Mouse (Mus musculus) liver, embryonic 14.5 days (tissue): ENCODE data around the gene Mtmr6. TPM values are rescaled to one million over a fixed set of nuclear protein-coding genes. Genes with fewer than 3 reads are reported as not detected.

ENCODE experiments used
- ATAC-seq: fragments of 200-750 bp; cut with Nextera tagmentation; 2 replicates; pipeline ENCODE4 v1.8.0; 2017; ENCODE audit warnings: moderate number of reproducible peaks, mild to moderate bottlenecking, moderate library complexity; ENCODE audit not compliant: insufficient read depth
- DNase-seq, 3 experiments: peaks; one replicate each; pipeline ENCODE4 v3.0.0-alpha.2; 2012 to 2013; ENCODE audit warnings: low read depth in 3 of 3, low spot score in 3 of 3
- H3K27ac ChIP-seq: fragments of 300-500 bp; sonication (generic); 2 replicates; pipeline ENCODE4 v1.5.1; 2014; ENCODE audit warnings: moderate library complexity, mild to moderate bottlenecking, control low read depth, inconsistent platforms
- H3K27me3 ChIP-seq: fragments of 300-500 bp; sonication (generic); 2 replicates; pipeline ENCODE4 v1.6.1; 2014; ENCODE audit warnings: mild to moderate bottlenecking, low read length, moderate library complexity; ENCODE audit not compliant: control insufficient read depth, insufficient read depth
- H3K36me3 ChIP-seq: fragments of 300-500 bp; sonication (generic); replicated peaks from 2 replicates; pipeline ENCODE4 v1.6.1; 2014; ENCODE audit warnings: low read depth; ENCODE audit not compliant: control insufficient read depth, insufficient read depth
- H3K4me1 ChIP-seq, 2 experiments: fragments of 200-500 bp in 1 of 2; fragments of 300-500 bp in 1 of 2; sonication (generic) in 1 of 2; replicated peaks; 2 replicates each; pipeline ENCODE4 v1.6.1; 2012 to 2014; ENCODE audit warnings: antibody characterized with exemption in 1 of 2, inconsistent platforms in 1 of 2, low read length in 1 of 2; ENCODE audit not compliant: control insufficient read depth in 2 of 2, insufficient read depth in 2 of 2
- H3K4me2 ChIP-seq: fragments of 300-500 bp; sonication (generic); 2 replicates; pipeline ENCODE4 v1.6.1; 2014; ENCODE audit warnings: low read depth, mild to moderate bottlenecking, control low read depth, moderate library complexity
- H3K4me3 ChIP-seq, 2 experiments: fragments of 200-500 bp in 1 of 2; fragments of 300-500 bp in 1 of 2; sonication (generic) in 1 of 2; 2 replicates each; pipeline ENCODE4 v1.5.1; 2012 to 2014; ENCODE audit warnings: low read depth in 2 of 2, low read length in 2 of 2, mild to moderate bottlenecking in 2 of 2, control low read depth in 1 of 2, inconsistent platforms in 1 of 2, moderate library complexity in 1 of 2; ENCODE audit not compliant: insufficient read depth in 1 of 2
- H3K9ac ChIP-seq: fragments of 300-500 bp; sonication (generic); replicated peaks from 2 replicates; pipeline ENCODE4 v1.6.1; 2014; ENCODE audit warnings: mild to moderate bottlenecking, control low read depth, moderate library complexity
- H3K9me3 ChIP-seq: fragments of 300-500 bp; sonication (generic); 2 replicates; pipeline ENCODE4 v1.6.1; 2016; ENCODE audit warnings: low read length, mixed read lengths; ENCODE audit not compliant: control insufficient read depth
- CTCF ChIP-seq: IDR thresholded peaks from 2 replicates; pipeline ENCODE4 v1.5.1; 2016; ENCODE audit warnings: antibody characterized with exemption, low read depth, control low read depth
- EP300 ChIP-seq: IDR thresholded peaks from 2 replicates; pipeline ENCODE4 v1.6.1; 2016; ENCODE audit warnings: antibody characterized with exemption, low read depth
- whole genome bisulfite sequencing: fragments of 180-500 bp; shearing (Covaris S2); extraction: QIAGEN DNeasy Blood & Tissue Kit; methylation state at CpG from one replicate; pipeline ENCODE4 v1.1.7; 2014; ENCODE audit not compliant: insufficient replicate concordance; 5-methylcytosine and 5-hydroxymethylcytosine counted together
- polyA plus RNA-seq, 2 experiments: library from polyadenylated mRNA; depleted of rRNA in 1 of 2; stranded (reverse) in 1 of 2; unstranded in 1 of 2; fragments of >200 nt; fragmentation: Nextera tagmentation in 1 of 2; extraction: Ambion mirVana in 1 of 2; gene quantifications; 2 replicates each; pipeline versions ENCODE4 v1.2.1 to v1.2.3; 2012 to 2014

The Mtmr6 gene
- polyA plus RNA-seq, 2 experiments: 7.8 to 13.4 TPM

- no peaks in the 10 kb centered on the region for H3K9me3 ChIP-seq
- H3K27me3 ChIP-seq: no peaks in the 10 kb centered on the region
- peaks cover 3 to 13% of the 10 kb centered on the region in 2 experiments for H3K4me1 ChIP-seq
- no peak overlapping the region for H3K9ac ChIP-seq
- no peak overlapping the region for H3K27ac ChIP-seq
- H3K4me2 ChIP-seq: no peak overlapping the region
- TF ChIP-seq EP300 (no peak), CTCF (no peak)
- H3K36me3 ChIP-seq: no peaks in the 10 kb centered on the region
- DNase-seq (no peak), ATAC-seq (no peak)
- no peak overlapping the region for H3K4me3 ChIP-seq
- WGBS: 26% methylated on average over 6 of the region's 6 CpGs
Measured at GRCm38 (mm10) chr14:60269333-60269732, 4.3 kb downstream of the Mtmr6 start.

GRCm38 (mm10) chr14:60273346-60273745 lies 8.3 kb downstream of the Mtmr6 start:
- DNase-seq: no peak
- Histone ChIP-seq H3K27me3 (no peaks in the 10 kb centered on the region), H3K4me3 (no peak overlapping the region), H3K9ac (no peak overlapping the region), H3K9me3 (no peaks in the 10 kb centered on the region), H3K4me1 (0 out of 4 replicates have a peak, but pooled peaks cover 0 to 2% of the 10 kb centered on the region in 2 experiments), H3K36me3 (no peaks in the 10 kb centered on the region), H3K27ac (no peak overlapping the region), H3K4me2 (no peak overlapping the region)
- 37% methylated on average over 6 of the region's 6 CpGs for WGBS
- ATAC-seq: no peak
- TF ChIP-seq CTCF (no peak), EP300 (no peak)

GRCm38 (mm10) chr14:60275301-60276276 lies 10.6 kb downstream of the Mtmr6 start:
- ATAC-seq: no peak
- H3K4me1 ChIP-seq: no peaks in the 10 kb centered on the region

GRCm38 (mm10) chr14:60286194-60286863 lies 21.3 kb downstream of the Mtmr6 start:
- Histone ChIP-seq H3K4me1 (0 out of 4 replicates have a peak, but pooled peaks cover 0 to under 1% of the 10 kb centered on the region in 2 experiments), H3K27ac (no peak overlapping the region), H3K27me3 (no peaks in the 10 kb centered on the region), H3K4me3 (no peak overlapping the region), H3K36me3 (peaks cover 4% of the 10 kb centered on the region; the same call in 1 of the 2 replicates), H3K9ac (no peak overlapping the region), H3K4me2 (no peak overlapping the region), H3K9me3 (no peaks in the 10 kb centered on the region)
- DNase-seq: no peak
- TF ChIP-seq CTCF: no peak
- no peak for TF ChIP-seq EP300
- ATAC-seq: no peak
- WGBS: 73% methylated on average over 7 of the region's 7 CpGs

More at GRCm38 (mm10) chr14:60275301-60276276, 10.6 kb downstream of the Mtmr6 start:
- H3K4me2 ChIP-seq: no peak overlapping the region
- no peak overlapping the region for H3K4me3 ChIP-seq
- H3K27me3 ChIP-seq: no peaks in the 10 kb centered on the region
- no peak for DNase-seq
- H3K36me3 ChIP-seq: no peaks in the 10 kb centered on the region
- TF ChIP-seq CTCF: no peak
- TF ChIP-seq EP300: no peak
- no peak overlapping the region for H3K27ac ChIP-seq
- H3K9me3 ChIP-seq: no peaks in the 10 kb centered on the region
- H3K9ac ChIP-seq: no peak overlapping the region
- WGBS: 87% methylated on average over 7 of the region's 7 CpGs

GRCm38 (mm10) chr14:60290363-60290762 lies 25.3 kb downstream of the Mtmr6 start:
- Histone ChIP-seq H3K9ac (no peak overlapping the region), H3K4me1 (0 out of 4 replicates have a peak, but pooled peaks cover 0 to 1% of the 10 kb centered on the region in 2 experiments), H3K4me3 (no peak overlapping the region), H3K36me3 (no peaks in the 10 kb centered on the region; the same call in 1 of the 2 replicates), H3K27me3 (no peaks in the 10 kb centered on the region), H3K4me2 (no peak overlapping the region), H3K9me3 (no peaks in the 10 kb centered on the region), H3K27ac (no peak overlapping the region)
- 42% methylated on average over 4 of the region's 4 CpGs for WGBS
- no peak for DNase-seq
- ATAC-seq: no peak
- TF ChIP-seq EP300: no peak
- TF ChIP-seq CTCF: no peak
